Mouse (Mus musculus) G1E (cell line): ENCODE results near the gene Col11a2.

Experiments
- CTCF ChIP-seq: IDR thresholded peaks from 2 replicates; pipeline ENCODE4 v1.5.1; 2012; ENCODE audit warnings: low read depth, low read length, inconsistent platforms, mixed read lengths
- GATA1 ChIP-seq: IDR thresholded peaks from 2 replicates; pipeline ENCODE4 v1.6.1; 2012; ENCODE audit warnings: borderline replicate concordance, low read length, inconsistent platforms, mixed read lengths
- TAL1 ChIP-seq: conservative IDR thresholded peaks from 2 replicates; pipeline ENCODE4 v1.6.1; 2012; ENCODE audit warnings: low read depth, low read length, inconsistent platforms, mixed read lengths

DNA sequence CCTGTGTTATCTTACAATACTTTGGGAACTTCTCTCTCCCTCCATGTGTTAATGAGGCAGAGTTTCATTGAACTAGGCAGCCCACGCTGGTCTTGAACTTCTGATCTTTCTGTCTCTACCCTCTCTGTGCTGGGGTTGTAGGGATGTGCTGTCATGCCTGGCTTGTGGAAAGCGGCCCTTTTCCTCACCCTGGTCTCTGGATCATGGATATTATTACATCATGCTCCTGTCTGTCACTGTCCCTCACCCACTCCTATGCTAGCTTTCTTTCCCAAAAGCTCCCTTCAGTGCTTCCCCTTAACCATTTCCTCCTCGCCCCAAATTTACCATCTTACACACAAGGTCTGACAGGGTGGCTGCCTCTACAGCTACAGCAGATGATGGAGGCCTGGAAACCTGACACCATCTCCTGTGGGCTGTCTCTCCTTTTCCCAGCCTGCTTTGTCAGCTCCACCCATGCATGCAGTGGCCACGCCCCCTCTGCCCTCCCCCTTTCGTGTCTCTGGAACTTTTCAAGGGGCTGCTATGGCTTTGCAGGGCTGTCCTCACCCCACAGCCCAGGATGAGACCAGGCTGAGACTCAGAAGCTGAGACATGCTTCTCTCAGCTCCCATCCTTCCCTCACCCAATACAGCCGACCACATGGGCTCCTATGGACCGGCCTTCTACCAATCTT, 54.1 kb downstream of the Col11a2 start:
- TF ChIP-seq CTCF (no peak), TAL1 (no peak), GATA1 (no peak)
